Mouse (Mus musculus) lung, embryonic 16.5 days (tissue): ENCODE data around the gene Mogat2. TPM values are rescaled to one million over a fixed set of nuclear protein-coding genes. Genes with fewer than 3 reads are reported as not detected.

Experiments used
- polyA plus RNA-seq: library from polyadenylated mRNA; unstranded; fragments of >200 nt; fragmentation: Nextera tagmentation; extraction: Ambion mirVana; gene quantifications from 2 replicates; pipeline ENCODE4 v1.2.1, GENCODE M21; 2015

Mogat2 gene
- polyA plus RNA-seq, 1 experiment from 2014 or later: 0.94 TPM

Other genes with a start within 250 kb of the Mogat2 start
- 22.4 and 24.1 TPM in 2 replicates for gene Uvrag, start 97.5 kb downstream of the Mogat2 start, polyA plus RNA-seq
- 38.3 and 41.9 TPM in 2 replicates for gene Dgat2, start 55.9 kb downstream of the Mogat2 start, polyA plus RNA-seq
- 3.0 and 3.2 TPM in 2 replicates for gene Map6, start 28.8 kb upstream of the Mogat2 start, polyA plus RNA-seq
- 1,678 and 1,766 TPM in 2 replicates for gene Serpinh1, start 114.6 kb upstream of the Mogat2 start, polyA plus RNA-seq
- gene Gdpd5, start 142.8 kb upstream of the Mogat2 start, polyA plus RNA-seq: 22.4 and 24.1 TPM in 2 replicates
- gene Klhl35, start 227.4 kb upstream of the Mogat2 start, polyA plus RNA-seq: 0.24 and 0.30 TPM in 2 replicates
- gene Rps3, start 245.1 kb upstream of the Mogat2 start, polyA plus RNA-seq: 818 and 826 TPM in 2 replicates